ENCODE assay signal across 8 mouse cellular contexts in genomic region chr10:43173828-43174325, GRCm38 (mm10). TPM values are rescaled to one million over a fixed set of nuclear protein-coding genes. Genes with fewer than 3 reads are reported as not detected.
DNase-seq lines count a peak whose midpoint lies in the region; ATAC-seq and TF ChIP-seq lines count a peak whose summit lies in the region.

No protein-coding gene starts in this region.

- H3ac ChIP-seq in myocyte (ENCODE audit: control insufficient read depth, insufficient read length): peak overlapping the region; percentile 85

- H3K4me2 ChIP-seq in forebrain, embryonic 12.5 days: peak overlapping the region; percentile 88
- H3K4me2 ChIP-seq in myocyte (ENCODE audit: low read depth): peak overlapping the region; percentile 93

- H3K36me3 ChIP-seq in forebrain, embryonic 12.5 days (replicated peaks): no peaks in the 10 kb centered on the region
- H3K36me3 ChIP-seq in myocyte (ENCODE audit: control insufficient read depth, insufficient read depth): no peaks in the 10 kb centered on the region

- no peaks in the 10 kb centered on the region for H3K9me3 ChIP-seq in forebrain, embryonic 12.5 days

- DNase-seq in layer of hippocampus, postnatal 14 days (ENCODE audit: low spot score in 2 of 2): peak; percentile 30 to 43
- DNase-seq in layer of hippocampus, postnatal 10 days (ENCODE audit: low spot score in 2 of 2): no peak
- DNase-seq in R1 (ENCODE audit: low read depth, low spot score): peak; percentile 39
- DNase-seq in kidney, adult 9 months: peak; percentile 5
- no peak for DNase-seq in layer of hippocampus, postnatal 36 days
- no peak for DNase-seq in c-Kit-positive CD71-positive TER-119-positive erythroid progenitor cells, embryonic 14.5 days (ENCODE audit: low spot score)

- H3K4me3 ChIP-seq in forebrain, embryonic 12.5 days (replicated peaks): peak overlapping the region; percentile 92
- peak overlapping the region; percentile 57 for H3K4me3 ChIP-seq in myocyte

- peaks cover 32% of the 10 kb centered on the region for H3K4me1 ChIP-seq in forebrain, embryonic 12.5 days

- H3K9ac ChIP-seq in forebrain, embryonic 12.5 days: peak overlapping the region; percentile 90

- peaks cover 18% of the 10 kb centered on the region for H3K27me3 ChIP-seq in forebrain, embryonic 12.5 days
- H3K27me3 ChIP-seq in myocyte (ENCODE audit: control insufficient read depth, insufficient read depth, insufficient read length): peaks cover 7% of the 10 kb centered on the region

- peak; percentile 66 for ATAC-seq in forebrain, embryonic 12.5 days (ENCODE audit: low FRiP score)

- H3K79me2 ChIP-seq in myocyte (ENCODE audit: control insufficient read depth, insufficient read depth): peaks cover 6% of the 10 kb centered on the region

- 0% methylated on average over 23 of the region's 38 CpGs for WGBS in forebrain, embryonic 12.5 days

- no peak for TF ChIP-seq POLR2A in myocyte (IDR thresholded peaks at IDR 0.05; ENCODE audit: insufficient read length, low read depth)

- peak overlapping the region; percentile 94 for H3K27ac ChIP-seq in forebrain, embryonic 12.5 days

TF ChIP-seq in myocyte, 11 proteins besides CTCF, POLR2A, EP300 and RAD21:
- TF ChIP-seq MYOG (IDR thresholded peaks at IDR 0.05; ENCODE audit: control insufficient read depth in 1 of 3, insufficient read depth in 1 of 3, insufficient read length in 2 of 3, low read depth in 2 of 3) (no peak), TCF12 (IDR thresholded peaks at IDR 0.05; ENCODE audit: insufficient read depth, poor library complexity, severe bottlenecking) (no peak), MYOD1 (IDR thresholded peaks at IDR 0.05; ENCODE audit: control insufficient read depth in 1 of 3, insufficient read length in 2 of 3, low read depth in 2 of 3) (no peak), TCF3 (IDR thresholded peaks at IDR 0.05; ENCODE audit: insufficient read length, low read depth) (no peak), USF1 (IDR thresholded peaks at IDR 0.05; ENCODE audit: low read depth) (no peak), POLR2AphosphoS2 (IDR thresholded peaks at IDR 0.05; ENCODE audit: insufficient read length, low read depth) (no peak), SRF (IDR thresholded peaks at IDR 0.05; ENCODE audit: control insufficient read depth, insufficient read length, low read depth) (no peak), E2F4 (IDR thresholded peaks at IDR 0.05; ENCODE audit: insufficient read depth) (no peak), CEBPB (IDR thresholded peaks at IDR 0.05; ENCODE audit: insufficient read depth, poor library complexity, severe bottlenecking) (no peak), MAX (IDR thresholded peaks at IDR 0.05; ENCODE audit: low read depth) (no peak), REST (IDR thresholded peaks at IDR 0.05; ENCODE audit: insufficient read depth, insufficient read length) (no peak)

RNA-seq across cellular contexts. Expression of gene Sobp, which starts 0.5 kb away (rescaled TPM):
- 10 to 100 TPM; 80.1 to 85.0 TPM for total RNA-seq in layer of hippocampus, postnatal 14 days (2021)
- 100 to 1,000 TPM; 104 TPM for total RNA-seq in layer of hippocampus, postnatal 10 days (2021)
- 8.0 and 8.9 TPM in 2 replicates for polyA plus RNA-seq in forebrain, embryonic 12.5 days (2016; fragmentation: Nextera tagmentation; extraction: Ambion mirVana)
- polyA plus RNA-seq in myocyte (2012; fragmentation: generic; extraction: Trizol): 3.2 TPM
- 10 to 100 TPM; 83.0 to 84.4 TPM for total RNA-seq in layer of hippocampus, postnatal 36 days (2021)

RNA-seq across cellular contexts. Expression of gene 9030612E09Rik, which starts 0.6 kb away (rescaled TPM):
- total RNA-seq in layer of hippocampus, postnatal 14 days (2021): 1 to 10 TPM; 1.4 to 2.2 TPM
- 1 to 10 TPM; 1.3 to 1.5 TPM for total RNA-seq in layer of hippocampus, postnatal 10 days (2021)
- 1.4 and 2.3 TPM in 2 replicates for polyA plus RNA-seq in forebrain, embryonic 12.5 days (2016; fragmentation: Nextera tagmentation; extraction: Ambion mirVana)
- polyA plus RNA-seq in myocyte (2012; fragmentation: generic; extraction: Trizol): 0.35 TPM
- 1 to 10 TPM; 1.8 to 1.9 TPM for total RNA-seq in layer of hippocampus, postnatal 36 days (2021)

RNA-seq across cellular contexts. Expression of gene Pdss2, which starts 47.4 kb away (rescaled TPM):
- total RNA-seq in layer of hippocampus, postnatal 14 days (2021): 10 to 100 TPM; 16.0 to 17.7 TPM
- total RNA-seq in layer of hippocampus, postnatal 10 days (2021): 10 to 100 TPM; 16.8 to 21.5 TPM
- 17.0 and 17.8 TPM in 2 replicates for polyA plus RNA-seq in forebrain, embryonic 12.5 days (2016; fragmentation: Nextera tagmentation; extraction: Ambion mirVana)
- polyA plus RNA-seq in myocyte (2012; fragmentation: generic; extraction: Trizol): 8.5 TPM
- total RNA-seq in layer of hippocampus, postnatal 36 days (2021): 10 to 100 TPM; 14.0 to 19.2 TPM

Comparison
In these comparisons a context has a peak if more than half of its experiments do, and no peak if none do; other contexts are left out.
1. DNase-seq: peak in layer of hippocampus, postnatal 14 days (2 of 2), R1 (single experiment) and kidney, adult 9 months (single experiment); none in layer of hippocampus, postnatal 10 days (0 of 2), layer of hippocampus, postnatal 36 days (0 of 2) and c-Kit-positive CD71-positive TER-119-positive erythroid progenitor cells, embryonic 14.5 days (single experiment).